Mouse (Mus musculus) c-Kit-negative CD71-positive TER-119-positive erythroid progenitor cells, embryonic 14.5 days (primary cell): ENCODE data around the gene Ctxn1.
A peak's percentile ranks its signal among the peaks of the same experiment; 100 is the strongest.

Source experiments
- DNase-seq: peaks from one replicate; pipeline ENCODE4 v3.0.0-alpha.2; 2013; ENCODE audit warnings: low read depth, low spot score

The Ctxn1 gene

DNA sequence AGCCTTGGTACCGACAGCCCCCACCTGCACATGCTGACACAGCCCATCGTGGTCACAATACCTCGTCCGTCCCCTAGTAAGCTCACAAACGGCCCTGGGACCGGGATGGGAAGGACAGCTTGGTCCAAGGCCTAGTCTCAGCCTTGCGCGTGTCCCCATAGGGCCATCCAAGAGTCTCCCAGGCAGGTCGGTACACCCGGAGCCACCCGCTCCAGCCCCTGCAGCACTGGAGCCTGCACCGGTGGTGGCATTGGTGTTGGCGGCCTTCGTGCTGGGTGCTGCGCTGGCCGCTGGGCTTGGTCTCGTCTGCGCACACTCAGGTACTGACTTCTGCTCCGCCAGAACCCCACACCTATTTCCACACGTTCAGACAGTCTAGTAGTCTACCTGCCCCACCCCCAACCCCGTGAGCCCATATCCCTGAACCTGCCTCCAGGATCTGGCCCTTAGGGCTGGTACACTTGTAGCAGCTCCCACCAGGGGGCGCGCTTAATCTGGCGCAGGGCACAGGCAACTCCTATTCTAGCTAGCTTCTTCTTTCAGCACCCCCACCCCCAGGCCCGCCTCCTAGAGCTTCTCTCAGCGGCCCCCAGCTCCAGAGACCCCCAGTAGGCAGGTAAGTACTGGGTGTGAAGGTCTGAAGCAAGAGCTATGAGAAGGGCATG lies 8.6 kb downstream of the Ctxn1 start:
- peak; percentile 62 for DNase-seq

DNA sequence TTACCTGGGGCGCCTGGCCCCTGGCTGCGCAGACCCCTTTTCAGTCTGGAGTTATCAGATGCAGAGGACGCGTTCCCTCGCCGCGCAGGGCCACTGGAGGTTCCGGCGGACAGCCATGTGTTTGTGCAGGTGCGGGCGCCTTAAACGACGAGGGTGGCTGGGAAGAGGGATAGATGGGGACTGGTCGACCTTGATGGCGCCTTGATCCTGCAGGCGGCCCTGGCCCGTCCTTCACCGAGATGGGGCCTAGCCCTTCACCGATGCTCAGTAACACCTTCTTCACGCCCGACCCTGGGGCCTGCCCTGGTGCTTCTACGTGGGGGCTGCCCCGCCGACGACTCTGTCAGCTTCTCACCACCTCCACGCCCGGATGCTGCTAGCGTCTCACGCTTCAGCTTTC lies 9.9 kb downstream of the Ctxn1 start:
- no peak for DNase-seq

DNA sequence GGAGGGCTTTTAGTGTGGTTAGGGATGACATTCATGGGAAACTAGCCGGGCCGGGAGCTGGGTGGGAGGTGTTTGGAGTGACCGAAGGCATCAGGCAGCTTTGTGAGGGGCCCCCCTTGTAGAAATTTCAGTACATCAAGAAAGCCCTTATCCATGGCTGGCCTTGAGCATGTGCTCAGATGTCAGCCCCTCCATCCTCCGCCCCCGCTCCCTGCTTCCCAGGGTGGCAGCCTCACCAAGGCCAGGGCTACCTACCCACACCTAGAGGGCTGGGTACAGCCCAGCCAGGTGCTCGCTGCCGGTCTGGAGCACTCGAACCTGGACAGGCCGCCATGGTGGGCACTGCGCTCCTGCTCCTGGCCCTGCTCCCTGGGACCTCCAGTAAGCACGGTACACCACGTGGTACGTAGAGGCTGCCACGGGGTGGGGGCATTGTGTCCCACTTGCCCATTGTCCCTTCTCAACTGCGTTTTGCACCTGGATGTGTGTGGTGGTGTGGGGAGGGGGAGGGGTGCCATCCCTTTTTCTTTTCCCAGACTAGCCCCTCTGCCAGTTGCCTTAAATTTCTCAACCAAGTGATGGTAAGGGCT lies 11.0 kb downstream of the Ctxn1 start, which contains the start of gene Tgfbr3l:
TSS of gene Tgfbr3l (plus strand) at position 264 of the 590 bp plus-strand sequence.
- DNase-seq, result no peak

DNA sequence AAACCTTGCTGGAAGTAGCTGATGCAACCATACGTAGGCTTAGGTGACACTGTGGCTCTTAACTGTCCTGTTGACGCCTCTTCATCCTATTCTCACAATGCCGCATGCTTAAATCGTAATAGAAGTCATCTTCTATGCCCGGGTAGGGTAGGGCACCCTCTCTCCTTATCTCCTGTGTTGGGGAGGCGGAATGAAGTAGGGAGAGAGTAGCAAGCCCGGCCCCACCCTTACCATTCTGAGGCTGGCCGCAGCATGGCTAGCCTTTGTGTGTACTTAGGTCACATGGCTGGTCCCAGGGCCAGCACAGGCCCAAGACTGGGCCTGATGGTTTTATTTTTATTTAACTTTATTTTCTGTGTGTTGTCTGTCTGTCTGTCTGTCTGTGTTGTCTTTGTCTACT lies 11.8 kb downstream of the Ctxn1 start:
- DNase-seq, result no peak

DNA sequence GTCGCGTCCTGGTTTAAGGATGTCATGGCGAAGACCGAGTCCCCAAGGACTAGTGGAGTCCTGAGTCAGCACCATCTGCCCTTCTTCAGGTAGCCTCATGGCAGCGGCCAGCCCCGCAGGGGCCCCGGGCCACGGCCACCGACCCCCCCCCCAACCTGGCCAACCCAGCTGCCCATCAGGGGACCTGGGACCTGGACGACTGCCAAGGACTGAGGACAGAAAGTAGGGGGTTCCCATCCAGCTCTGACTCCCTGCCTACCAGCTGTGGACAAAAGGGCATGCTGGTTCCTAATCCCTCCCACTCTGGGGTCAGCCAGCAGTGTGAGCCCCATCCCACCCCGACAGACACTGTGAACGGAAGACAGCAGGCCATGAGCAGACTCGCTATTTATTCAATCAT lies 13.3 kb downstream of the Ctxn1 start:
- DNase-seq, result no peak

DNA sequence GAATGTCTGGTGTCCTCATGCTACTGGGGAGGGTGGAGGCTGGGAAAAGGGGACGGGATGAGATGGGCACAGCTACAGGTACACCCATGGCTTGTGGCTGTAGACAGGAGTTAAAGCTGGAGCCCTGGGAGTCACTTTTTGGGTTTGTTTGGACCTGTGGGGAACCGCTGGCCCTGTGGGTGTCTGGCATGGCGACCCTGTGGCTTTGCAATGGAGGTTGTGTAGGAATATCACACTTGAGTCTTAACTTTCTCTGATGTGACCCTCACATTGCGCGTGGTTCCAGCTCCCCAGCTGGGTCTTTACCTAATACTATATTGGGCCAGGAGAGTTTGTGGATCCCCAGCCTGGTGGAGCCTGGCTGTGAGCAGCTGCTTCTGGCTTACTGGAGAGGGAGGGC lies 14.0 kb downstream of the Ctxn1 start:
- DNase-seq, result no peak

DNA sequence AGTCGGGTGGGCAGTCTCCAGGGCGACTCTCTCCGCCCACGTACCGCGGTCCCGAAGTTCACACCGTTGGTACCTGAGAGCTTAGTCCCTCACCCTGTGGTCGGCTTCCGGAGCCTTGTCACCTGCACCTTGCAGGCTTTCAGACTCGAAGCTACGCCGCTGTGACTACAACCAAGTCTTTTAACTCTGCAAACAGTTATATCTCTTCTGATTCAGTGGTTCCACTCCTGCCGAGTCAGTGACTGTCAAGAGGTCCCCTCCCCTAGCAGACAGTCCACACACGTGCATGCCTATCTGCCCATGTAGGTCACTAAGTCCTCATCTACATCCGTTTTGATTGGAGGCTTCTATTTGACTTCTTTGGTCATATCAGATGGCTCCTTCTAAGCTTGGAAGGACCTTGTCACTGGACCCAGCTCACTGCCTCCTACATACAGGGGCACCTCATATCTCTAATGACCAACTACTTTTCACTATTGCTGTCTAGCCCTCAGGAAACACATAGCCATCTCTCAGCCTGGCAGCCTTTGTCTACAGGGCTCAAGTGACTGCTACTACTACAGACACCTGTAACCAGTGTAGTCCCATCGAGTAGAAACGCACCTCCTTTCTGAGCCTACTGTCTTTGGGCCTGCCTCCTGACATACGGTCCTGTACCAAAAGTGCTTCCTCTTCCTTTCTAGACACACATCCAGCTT lies 19.7 kb downstream of the Ctxn1 start:
- peak; percentile 32 for DNase-seq

DNA sequence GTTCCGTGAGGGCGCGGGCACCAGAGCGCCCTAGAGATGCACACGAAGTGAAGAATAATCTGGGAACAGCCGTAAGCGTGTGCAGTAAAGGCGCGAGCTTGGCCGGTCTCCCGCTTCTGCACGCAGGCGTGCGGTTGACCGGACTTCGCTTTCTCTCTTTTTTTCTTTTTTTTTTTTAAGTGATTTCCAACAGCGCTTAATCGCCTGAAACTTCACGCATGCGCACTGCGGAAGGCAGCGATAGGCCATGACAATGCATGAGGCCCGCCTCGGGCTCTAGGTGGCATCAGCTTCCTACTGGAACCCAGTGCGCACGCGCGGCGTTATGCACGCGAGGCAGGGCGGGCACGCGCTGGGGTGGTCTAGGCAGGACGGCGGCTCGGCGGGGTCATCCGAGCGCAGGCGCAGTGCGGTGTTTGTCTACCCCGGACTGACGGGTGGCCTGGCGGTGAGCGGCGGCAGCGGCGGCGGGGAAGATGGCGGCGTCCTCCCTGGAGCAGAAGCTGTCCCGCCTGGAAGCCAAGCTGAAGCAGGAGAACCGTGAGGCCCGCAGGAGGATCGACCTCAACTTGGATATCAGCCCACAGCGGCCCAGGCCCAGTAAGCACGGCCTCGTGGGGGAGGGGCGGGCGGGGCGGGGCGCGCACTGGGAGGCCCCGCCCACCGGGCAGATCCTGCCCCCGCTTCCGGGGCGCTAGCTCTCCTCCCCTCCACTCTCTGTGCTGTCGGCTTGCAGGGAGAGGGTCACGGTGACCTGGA lies 20.5 kb downstream of the Ctxn1 start, which contains the start of the genes Map2k7 and Gm49320:
TSS of gene Map2k7 (plus strand) at position 307 of the 759 bp plus-strand sequence.
TSS of gene Gm49320 (plus strand) at position 432 of the 759 bp plus-strand sequence.
- DNase-seq, result peak; percentile 93

DNA sequence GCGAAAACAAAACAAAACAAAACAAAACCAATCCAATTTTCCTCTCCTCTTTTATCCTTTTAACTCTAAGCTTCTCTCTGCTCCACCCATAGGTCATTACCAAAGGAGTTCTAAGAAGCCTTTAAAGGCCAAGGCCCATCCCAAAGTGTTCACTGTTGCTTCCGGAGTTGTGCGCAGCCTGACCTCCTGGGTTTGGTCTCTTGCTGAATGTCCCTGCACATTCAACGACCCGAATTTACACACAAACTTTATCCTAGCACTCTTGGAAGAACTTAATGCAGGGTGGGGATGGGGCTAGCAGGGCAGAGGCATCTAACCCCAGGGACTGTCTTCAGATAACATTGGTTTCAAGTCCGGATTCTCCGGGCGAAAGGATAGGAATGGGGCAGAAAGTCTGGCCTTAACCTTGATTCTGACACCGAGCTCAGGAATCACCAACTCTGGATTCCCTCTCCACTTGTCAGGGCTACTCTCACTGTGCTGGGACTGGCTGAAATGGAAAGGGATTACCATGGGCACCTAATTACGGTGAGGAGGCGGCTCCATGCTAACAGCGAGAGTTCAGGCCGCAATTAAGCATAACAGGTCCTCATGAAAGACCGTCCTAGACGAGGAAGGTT lies 21.1 kb downstream of the Ctxn1 start:
- no peak for DNase-seq

DNA sequence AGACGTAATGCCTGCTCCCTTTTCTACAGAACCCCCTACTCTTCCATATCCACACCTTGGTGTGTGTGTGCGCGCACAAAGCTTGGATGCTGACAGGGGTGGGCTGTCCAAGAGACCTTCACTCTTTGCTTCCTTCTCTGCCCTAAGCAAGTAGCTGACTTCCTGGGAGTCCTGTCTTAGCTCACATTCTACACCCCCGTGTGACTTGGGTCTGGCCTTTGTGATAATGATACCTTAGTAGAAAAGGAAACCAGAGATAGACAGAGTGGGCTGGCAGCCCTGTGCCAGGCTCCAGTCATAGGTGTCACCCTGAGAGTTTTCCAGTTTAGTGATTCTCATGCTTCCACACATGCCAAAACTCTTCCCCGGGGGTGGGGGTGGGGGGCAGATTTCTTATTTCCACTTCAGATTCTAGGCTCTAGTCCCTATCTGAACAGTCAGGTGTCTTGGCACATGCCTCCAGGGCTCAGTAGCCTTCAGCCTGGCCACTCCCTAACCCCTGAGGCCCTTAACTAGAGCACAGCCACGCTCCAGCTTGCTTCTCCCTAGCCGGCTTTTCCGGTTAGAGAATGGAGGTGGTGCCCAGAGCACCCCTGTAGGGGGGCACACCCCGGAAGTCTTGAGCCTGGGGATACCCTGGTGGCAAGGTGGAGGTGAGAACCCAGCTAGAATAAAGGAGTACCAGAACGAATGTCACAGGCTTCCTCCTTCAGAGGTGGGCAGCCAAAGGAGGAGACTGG lies 28.3 kb downstream of the Ctxn1 start:
- DNase-seq, result no peak

DNA sequence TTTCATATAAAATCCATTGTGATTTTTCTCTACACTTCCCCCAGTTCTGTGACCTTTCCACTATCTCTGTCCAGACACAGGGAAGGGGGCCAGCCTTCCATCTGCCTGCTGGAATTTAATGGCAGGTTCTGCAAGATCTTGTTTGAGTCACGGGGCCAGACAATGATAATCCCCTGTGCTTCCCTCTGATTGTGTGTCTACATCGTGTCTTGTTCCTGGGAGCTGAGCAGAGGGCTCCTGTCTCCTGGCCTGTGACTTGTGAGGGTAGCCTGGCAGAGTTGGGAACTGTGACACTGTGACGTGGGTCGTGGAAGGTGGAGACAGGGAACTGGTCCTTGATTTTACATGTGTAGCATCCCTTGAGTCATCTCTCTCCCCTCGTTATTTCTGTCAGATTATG lies 29.3 kb downstream of the Ctxn1 start:
- no peak for DNase-seq

DNA sequence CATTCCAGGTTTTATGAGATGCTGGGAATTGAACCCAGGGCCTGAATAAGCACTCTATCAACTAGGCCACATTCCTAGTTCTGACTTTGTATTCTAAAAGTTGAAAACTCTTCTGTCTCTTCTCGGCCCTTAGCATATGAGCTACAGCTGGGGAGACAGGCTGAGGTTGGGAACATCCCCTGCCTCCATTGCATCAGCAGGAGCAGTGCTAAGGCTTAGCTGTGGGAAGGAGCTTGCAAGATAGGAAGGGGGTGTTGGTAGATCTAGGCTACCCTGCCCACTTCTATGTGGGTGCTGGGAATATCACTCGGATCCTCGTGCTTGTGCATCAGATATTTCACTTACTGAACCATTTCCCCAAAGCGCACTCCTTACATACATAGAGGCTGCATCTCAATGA lies 31.2 kb downstream of the Ctxn1 start:
- DNase-seq, result no peak

DNA sequence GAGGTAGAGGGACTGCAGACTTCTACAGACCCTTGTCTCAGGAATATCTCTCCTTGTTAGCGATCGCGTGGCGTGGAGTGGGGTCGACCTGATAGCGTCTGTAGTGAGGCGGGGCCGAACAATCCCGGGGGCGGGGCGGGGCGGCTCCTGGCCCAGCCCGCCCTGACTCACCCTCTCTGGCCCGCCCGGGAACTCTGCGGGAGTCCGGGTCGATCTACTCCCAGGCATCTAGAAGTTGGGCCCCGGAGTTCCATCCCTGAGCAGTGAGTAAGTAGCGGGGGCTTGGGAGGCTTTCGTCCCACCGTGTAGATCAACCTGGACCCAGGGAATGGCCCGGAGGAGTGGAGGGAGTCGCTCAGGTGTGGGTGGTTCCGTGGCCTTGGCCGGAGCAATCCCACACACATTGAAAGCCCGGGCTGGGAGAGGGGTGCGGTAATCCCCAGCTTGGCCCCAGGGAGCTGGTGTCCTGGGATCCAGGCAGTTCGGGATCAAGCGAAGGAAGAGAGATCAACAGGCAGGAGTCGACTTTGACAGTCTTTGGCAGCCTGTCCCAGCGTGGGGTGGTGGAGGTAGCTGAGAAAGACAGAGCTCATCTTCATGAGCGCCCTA lies 32.2 kb downstream of the Ctxn1 start, which contains the start of gene Lrrc8e:
TSS of gene Lrrc8e (plus strand) at position 89 of the 609 bp plus-strand sequence.
- no peak for DNase-seq

DNA sequence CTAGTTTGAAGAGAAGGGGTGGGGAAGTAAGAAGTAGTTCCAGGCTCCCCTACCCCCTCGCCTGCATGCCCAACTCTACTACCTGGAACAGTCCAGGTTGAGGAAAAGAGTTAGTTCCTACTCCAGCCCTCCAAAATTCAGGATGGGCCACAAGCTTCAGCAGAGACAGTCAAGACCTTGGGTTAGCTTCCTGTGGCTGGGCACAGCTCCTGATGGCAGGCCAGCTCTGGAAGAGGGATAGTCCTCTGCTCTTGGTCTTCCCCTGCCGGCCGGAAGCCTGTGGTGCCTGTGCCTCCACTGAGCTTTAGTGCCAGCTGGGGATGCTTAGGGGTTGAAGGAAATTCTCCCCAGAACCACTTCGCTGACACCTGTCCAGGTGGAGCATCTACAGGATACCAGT lies 32.8 kb downstream of the Ctxn1 start:
- no peak for DNase-seq

DNA sequence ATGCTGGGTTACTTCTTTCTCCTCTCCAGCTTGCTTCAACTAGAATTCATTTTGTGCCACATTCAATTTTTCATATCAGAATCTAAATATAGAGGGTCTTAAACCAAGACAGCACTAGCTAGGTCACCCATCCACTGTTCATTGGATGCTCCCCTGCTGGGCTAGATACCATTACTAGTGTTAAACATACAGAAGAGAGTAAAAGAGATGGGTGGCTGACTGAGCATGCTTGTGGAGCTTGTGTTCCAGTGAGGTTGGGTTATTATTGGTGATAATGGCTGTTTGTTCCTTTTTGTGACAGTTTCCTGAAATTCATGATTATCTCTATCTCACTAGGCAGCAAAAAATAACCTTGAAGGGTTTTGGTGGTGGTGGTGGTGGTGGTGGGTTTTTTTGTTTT lies 37.0 kb downstream of the Ctxn1 start:
- DNase-seq, result no peak

DNA sequence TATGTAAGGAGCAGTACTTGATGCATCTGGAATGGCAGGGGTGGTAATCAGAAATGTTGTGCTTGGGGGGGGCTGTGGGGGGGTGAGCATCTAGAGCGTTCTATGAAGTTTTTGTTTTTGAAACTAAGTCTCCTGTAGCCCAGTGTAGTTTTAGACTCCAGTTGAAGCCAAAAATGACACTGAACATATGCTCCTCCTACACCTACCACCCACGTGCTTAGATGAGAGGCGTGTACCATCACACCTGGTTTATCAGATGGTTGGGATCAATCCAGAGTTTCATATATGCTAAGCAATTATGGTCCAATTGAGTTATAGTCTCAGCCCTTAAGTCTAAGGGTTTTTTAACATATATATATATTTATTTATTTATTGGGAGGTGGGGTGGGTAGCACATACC lies 39.5 kb downstream of the Ctxn1 start:
- no peak for DNase-seq

DNA sequence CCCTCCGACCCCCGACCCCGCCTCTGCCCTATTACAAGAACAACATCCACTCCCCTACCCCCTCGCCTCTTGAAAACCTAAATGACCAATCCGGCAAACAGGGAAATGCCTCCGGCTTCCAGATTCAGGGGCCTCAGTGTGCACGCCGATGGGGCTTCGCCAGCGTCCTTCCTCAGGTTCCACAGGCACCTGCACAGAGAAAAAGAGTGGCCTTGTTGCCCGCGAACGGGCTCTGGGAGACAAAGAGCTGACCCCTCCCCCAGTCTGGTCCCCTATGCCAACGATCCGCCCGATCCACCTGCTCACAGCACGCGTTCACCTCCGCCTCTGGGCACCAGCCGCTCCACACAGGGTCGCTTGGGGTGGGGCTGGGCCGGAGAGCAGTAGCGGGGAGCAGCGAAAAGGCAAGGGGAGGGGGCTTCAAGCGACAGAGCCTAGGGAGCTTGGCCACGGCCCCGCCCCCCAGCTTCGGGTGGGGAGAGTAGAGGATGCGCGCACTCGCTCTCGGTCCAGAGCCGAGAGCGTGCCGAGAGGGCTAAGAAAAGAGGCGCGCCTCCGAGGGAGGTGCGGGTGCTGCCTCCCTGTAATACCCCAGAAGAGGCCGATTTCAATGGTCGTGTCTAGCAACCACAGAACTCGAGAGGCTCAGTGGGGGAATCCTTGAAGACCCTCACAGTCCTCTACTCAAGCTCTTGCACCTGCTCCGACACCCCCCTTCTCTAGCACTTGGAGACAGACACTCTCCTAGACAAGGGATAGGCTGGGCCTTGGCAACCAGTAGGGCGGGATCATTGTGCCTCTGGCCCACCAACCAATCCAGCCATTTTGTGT lies 42.1 kb downstream of the Ctxn1 start, which contains the start of gene Prr36:
TSS of gene Prr36 (minus strand) at position 669 of the 831 bp plus-strand sequence.
- DNase-seq, result no peak

DNA sequence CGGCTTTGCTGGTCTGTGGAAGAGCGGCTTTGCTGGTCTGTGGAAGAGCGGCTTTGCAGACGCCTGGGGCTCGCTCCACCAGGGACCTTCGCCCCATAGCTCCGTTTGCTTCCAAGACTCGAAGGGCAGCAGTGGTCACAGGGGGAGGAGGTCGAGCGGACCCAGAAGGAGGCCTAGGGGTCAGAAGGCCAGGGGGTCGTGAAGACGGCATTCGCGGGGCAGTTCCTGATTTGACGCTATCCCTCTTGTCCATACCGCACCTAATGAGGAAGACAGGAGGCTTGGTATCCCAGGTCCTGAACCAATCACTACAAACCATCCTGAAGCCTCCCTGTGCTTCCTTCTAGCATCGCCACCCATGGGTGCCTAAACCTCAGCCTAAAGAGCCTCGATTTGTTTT lies 42.8 kb downstream of the Ctxn1 start:
- DNase-seq, result no peak
